Mouse (Mus musculus): Measurements from ENCODE around the gene Nploc4. TPM values are rescaled to one million over a fixed set of nuclear protein-coding genes. Genes with fewer than 3 reads are reported as not detected.
"Not testable (repeated sequence)": the region's sequence is repeated elsewhere in the genome, so short reads cannot be mapped to it uniquely, and the experiment has no call there.

The Nploc4 gene
- polyA plus RNA-seq, 1 experiment from 2014 or later = 49.6 TPM

DNA sequence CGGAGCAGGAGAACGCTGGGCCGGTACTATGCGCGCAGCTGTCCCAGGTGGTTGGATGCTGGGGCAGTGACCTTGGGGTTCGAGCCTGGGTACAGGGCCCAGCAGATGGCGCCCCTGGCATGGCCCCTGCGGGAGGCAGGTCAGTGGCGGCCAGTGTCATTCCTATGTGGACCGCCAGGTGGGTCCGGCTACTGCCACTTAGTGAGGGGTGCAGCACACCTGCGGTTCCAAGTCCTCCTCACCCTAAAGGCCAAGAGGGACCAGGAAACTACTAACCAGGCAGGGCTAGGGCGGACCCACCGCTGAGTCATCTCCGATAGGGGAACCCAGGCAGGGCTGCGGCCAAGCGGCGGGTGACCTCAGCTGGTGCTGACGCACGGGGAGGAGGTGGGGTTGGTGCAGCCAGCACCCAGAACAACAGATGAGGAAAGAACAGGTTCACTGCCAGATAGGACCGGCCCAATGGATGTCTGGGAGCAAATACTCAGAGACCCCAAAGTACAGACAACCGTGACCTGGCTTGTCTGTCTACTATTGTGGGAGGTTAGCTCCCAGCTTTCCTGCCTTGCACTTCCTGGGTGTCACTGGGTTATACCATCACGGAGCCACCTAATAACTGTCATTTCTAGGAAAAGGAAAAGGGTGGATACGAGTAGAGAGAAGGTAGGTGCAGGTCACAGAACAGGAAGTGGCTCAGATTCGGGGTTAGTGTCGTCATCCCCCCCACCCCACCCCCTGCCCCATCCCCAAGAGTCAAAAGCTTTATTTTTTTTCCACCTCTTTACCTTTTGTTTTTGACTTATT lies 83.8 kb downstream of the Nploc4 start:
- WGBS = 18% methylated on average over 26 of the region's 26 CpGs
- Histone ChIP-seq H3K9me3 (no peaks in the 10 kb centered on the region), H3K27me3 (ENCODE audit: insufficient read depth, poor library complexity, severe bottlenecking) (no peaks in the 10 kb centered on the region), H3K27ac (peak overlapping the region; percentile 87), H3K36me3 (no peaks in the 10 kb centered on the region), H3K4me1 (peaks cover 80% of the 10 kb centered on the region), H3K4me3 (peak overlapping the region; percentile 47)
- peak; percentile 93 for DNase-seq (ENCODE audit: low spot score)

DNA sequence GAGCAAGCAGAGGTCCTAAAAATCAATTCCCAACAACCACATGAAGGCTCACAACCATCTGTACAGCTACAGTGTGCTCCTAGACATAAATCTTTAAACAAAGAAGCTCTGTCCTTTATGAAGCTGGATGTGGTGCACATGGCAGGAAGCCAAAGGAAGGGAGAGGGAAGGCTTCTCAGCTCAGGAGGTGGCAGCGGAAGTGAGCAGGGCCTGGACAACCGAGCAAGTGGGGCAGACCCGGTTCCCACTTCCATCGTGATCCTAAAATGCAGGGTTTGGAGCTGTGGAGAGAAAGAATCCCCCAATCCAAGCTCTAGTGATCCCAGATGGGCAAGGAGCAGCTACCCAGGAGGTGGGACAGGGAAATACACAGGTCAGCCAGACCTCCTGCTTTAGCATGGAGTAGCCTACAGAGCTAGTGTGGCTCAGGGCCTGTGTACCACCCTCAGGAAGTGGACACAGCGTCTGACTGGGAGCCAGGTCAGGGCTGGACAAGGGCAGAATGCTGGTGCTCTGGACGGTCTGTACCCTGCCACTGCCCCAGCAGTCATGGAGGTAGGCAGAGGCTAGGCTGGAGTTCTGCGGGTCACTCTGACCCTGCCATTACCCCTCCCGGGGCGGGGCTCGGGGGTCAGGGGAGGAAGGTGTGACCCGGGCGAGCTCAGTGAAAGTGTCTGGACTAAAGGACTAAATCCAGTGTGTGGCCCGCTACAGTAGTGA lies 84.8 kb downstream of the Nploc4 start:
- WGBS = 57% methylated on average over 13 of the region's 13 CpGs
- H3K9me3 ChIP-seq = no peaks in the 10 kb centered on the region
- H3K27me3 ChIP-seq (ENCODE audit: insufficient read depth, poor library complexity, severe bottlenecking) = no peaks in the 10 kb centered on the region
- DNase-seq (ENCODE audit: low spot score) = peak; percentile 79
- peak overlapping the region; percentile 87 for H3K27ac ChIP-seq
- peaks cover 70% of the 10 kb centered on the region for H3K4me1 ChIP-seq
- no peak overlapping the region for H3K4me3 ChIP-seq
- H3K36me3 ChIP-seq = no peaks in the 10 kb centered on the region

DNA sequence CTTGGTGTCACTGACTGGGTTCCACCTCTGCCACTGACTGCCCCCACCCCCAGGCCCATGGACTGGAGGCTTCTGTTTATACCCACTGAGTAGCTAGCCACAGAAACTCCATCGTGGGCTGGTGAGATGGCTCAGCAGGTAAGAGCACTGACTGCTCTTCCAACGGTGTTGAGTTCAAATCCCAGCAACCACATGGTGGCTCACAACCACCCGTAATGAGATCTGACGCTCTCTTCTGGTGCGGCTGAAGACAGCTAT lies 85.5 kb downstream of the Nploc4 start:
- peak; percentile 72 for DNase-seq (ENCODE audit: low spot score)
- 92% methylated on average over 5 of the region's 5 CpGs for WGBS
- not testable (repeated sequence) for H3K4me3 ChIP-seq; H3K36me3 ChIP-seq; H3K9me3 ChIP-seq; H3K27me3 ChIP-seq (ENCODE audit: insufficient read depth, poor library complexity, severe bottlenecking)
- H3K27ac ChIP-seq = peak overlapping the region; percentile 100
- peaks cover 65% of the 10 kb centered on the region for H3K4me1 ChIP-seq

DNA sequence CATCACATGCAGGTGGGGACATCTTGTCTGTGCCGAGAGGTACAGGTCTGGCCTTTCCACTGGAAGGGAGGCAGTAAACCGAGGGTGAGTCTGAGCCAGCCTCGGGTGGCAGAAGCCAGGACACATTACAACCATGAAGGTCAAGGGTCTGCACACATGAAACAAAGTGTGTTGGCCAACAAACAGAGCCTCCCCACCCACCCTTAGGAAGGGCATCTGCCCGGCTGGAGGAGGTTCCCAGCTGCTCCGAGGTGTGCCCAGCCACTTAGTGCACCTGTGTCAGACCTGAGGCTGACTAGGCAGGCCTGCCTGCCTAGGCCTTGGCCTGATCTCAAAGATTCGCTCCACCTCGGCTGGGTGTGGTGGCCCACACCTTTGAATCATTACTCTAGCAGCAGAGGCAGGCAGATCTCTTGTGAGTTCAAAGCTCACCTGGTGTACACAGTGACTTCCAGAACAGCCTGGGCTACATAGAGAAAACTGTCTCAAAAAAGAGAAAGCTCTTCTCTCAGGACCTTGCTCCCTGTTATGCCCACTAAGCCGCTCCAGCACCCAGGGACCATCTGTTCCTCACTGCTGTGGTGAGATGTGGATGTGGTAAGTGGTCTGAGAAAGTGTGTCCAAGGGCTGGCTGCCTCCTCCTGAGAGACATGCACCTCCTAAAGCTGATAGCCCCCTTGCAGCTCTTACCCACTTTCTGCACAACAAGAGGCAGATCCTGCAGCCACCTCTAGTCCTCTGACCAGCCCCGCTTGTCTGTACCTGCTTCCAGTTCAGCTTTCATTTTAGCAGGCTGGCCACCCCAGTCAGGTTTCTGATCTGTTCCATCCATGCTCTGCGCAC lies 86.0 kb downstream of the Nploc4 start:
- H3K27ac ChIP-seq = peak overlapping the region; percentile 100
- 83% methylated on average over 10 of the region's 10 CpGs for WGBS
- H3K4me3 ChIP-seq = peak overlapping the region; percentile 95
- peak; percentile 74 for DNase-seq (ENCODE audit: low spot score)
- H3K27me3 ChIP-seq (ENCODE audit: insufficient read depth, poor library complexity, severe bottlenecking) = no peaks in the 10 kb centered on the region
- peaks cover 64% of the 10 kb centered on the region for H3K4me1 ChIP-seq
- H3K36me3 ChIP-seq = peaks cover 7% of the 10 kb centered on the region
- no peaks in the 10 kb centered on the region for H3K9me3 ChIP-seq

DNA sequence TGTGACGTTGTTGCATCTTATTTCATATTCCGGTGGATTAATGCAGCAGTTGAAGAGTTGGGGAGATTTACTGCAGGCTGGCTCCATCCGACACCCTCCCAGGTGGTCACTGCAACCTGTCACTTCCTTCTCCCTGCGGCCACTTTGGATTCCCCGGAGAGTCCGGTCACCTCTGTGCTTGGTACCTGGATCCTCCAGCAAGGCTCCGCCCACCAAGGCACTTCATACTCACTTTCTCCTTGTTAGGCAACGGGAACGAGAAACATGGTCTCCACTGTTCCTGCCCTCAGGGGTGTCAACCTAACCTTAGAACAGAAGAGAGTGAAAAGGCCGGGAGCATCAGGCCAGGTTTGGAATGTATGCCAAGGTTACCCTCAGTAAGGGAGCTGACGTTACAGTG lies 86.8 kb downstream of the Nploc4 start:
- peak; percentile 83 for DNase-seq (ENCODE audit: low spot score)
- H3K9me3 ChIP-seq = no peaks in the 10 kb centered on the region
- peaks cover 59% of the 10 kb centered on the region for H3K4me1 ChIP-seq
- peaks cover 9% of the 10 kb centered on the region for H3K36me3 ChIP-seq
- H3K27me3 ChIP-seq (ENCODE audit: insufficient read depth, poor library complexity, severe bottlenecking) = no peaks in the 10 kb centered on the region
- peak overlapping the region; percentile 100 for H3K27ac ChIP-seq
- H3K4me3 ChIP-seq = peak overlapping the region; percentile 95
- WGBS = 14% methylated on average over 11 of the region's 11 CpGs

DNA sequence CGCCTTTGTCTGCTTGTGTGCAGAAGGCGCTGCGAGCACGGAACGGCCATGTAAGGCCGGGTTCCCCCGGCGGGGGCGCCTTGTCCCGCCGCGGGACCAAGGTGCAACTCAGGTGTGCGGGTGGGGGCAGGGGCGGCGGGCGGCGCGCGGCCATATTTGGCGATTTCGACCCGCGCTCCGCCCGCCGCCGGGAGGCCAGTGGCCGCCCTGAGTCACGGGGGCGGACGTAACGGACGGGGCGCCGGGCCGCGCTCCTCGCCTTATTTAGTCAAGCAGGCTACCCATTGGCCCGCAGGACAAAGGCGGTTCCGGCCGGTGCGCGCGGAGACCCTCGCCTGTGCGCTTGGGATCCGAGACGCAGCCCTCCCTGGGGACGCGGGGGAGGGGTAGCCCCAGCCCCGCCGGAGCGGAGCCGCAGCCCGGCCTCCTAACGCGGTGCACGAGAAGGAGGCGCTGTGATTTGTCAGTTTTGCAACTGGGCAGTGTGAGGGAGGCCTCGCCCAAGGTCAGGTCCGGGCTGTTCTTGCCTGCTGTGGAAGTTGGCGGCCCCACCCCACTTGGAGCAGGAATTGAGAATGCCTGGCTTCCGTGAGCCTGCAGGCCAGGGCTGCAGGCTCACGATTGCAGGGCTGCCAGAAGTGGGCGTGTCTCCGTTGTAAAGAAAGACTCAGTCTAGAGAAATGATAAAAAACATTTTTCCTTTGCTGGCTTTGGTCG lies 87.4 kb downstream of the Nploc4 start:
- peaks cover 53% of the 10 kb centered on the region for H3K4me1 ChIP-seq
- H3K27me3 ChIP-seq (ENCODE audit: insufficient read depth, poor library complexity, severe bottlenecking) = no peaks in the 10 kb centered on the region
- peak; percentile 98 for DNase-seq (ENCODE audit: low spot score)
- H3K4me3 ChIP-seq = peak overlapping the region; percentile 95
- H3K9me3 ChIP-seq = no peaks in the 10 kb centered on the region
- under 1% methylated on average over 67 of the region's 68 CpGs for WGBS
- H3K27ac ChIP-seq = peak overlapping the region; percentile 100
- H3K36me3 ChIP-seq = peaks cover 13% of the 10 kb centered on the region

DNA sequence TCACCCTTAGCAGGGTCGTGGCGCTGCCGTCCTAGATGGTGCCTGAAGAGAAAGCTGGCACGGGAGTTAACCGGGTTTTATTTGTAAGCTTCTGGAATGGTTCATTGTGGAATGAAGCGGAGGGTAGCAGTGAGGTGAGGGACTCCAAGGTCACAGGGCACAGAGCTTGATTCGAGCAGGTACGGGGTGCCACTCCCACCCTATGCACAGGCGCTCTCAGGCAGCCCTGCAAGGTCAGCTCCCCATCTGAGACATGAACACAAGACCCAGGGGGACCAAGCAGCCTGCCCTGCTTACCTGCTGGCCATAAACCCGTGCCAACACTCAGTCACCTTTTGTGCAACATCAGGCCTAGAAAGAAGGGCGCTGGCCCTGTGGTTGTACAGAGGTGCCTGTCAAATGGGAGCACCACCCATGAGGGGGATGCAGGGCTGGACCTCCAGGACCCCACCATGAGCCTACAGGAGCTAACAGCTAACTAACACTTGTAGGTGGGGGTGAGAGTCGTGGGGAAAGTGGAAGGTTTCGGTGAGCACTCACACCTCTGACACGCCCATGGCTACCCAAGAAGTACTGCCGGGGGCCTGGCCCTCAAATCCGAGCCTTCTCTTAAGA lies 88.0 kb downstream of the Nploc4 start:
- 2% methylated on average over 16 of the region's 16 CpGs for WGBS
- H3K27ac ChIP-seq = peak overlapping the region; percentile 100
- H3K27me3 ChIP-seq (ENCODE audit: insufficient read depth, poor library complexity, severe bottlenecking) = no peaks in the 10 kb centered on the region
- H3K9me3 ChIP-seq = no peaks in the 10 kb centered on the region
- peaks cover 16% of the 10 kb centered on the region for H3K36me3 ChIP-seq
- DNase-seq (ENCODE audit: low spot score) = peak; percentile 88
- peaks cover 46% of the 10 kb centered on the region for H3K4me1 ChIP-seq
- peak overlapping the region; percentile 95 for H3K4me3 ChIP-seq

DNA sequence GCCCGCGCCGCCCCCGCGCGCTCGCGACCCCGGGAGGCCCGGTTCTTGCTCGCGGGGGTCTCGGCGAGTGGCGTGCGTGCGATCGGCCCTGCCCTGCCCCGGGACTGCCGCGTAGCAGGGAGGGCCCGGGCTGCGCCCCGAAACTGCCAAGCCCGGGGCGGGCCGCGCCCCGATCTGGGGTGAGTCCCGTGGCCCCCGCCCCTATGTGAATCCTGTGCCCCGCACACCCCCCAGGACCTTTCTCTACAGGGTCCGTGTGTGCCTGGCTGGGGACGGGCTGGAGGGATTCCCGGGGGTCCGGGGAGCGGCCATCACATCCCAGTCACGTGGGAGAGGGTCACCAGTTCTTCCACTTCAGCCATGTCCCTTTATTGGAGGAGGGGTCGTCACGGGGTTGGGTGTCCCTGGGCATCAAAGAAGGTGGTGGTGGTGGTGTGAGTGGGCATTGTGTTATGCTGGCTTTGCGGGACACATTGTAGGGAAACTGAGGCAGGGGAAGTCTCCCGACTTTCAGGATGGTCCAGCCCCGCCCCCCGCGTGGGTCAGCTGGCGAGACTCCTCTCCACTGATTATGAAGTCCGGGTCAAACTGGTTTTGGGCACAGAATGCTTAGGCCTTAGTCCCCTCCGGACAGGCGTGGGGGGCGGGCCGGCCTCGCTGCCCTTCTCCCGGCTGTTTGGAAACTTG lies 88.7 kb downstream of the Nploc4 start:
- Histone ChIP-seq H3K4me3 (peak overlapping the region; percentile 95), H3K4me1 (peaks cover 42% of the 10 kb centered on the region), H3K27me3 (ENCODE audit: insufficient read depth, poor library complexity, severe bottlenecking) (no peaks in the 10 kb centered on the region), H3K27ac (peak overlapping the region; percentile 100), H3K9me3 (no peaks in the 10 kb centered on the region), H3K36me3 (peaks cover 16% of the 10 kb centered on the region)
- WGBS = 3% methylated on average over 42 of the region's 53 CpGs
- DNase-seq (ENCODE audit: low spot score) = peak; percentile 92

DNA sequence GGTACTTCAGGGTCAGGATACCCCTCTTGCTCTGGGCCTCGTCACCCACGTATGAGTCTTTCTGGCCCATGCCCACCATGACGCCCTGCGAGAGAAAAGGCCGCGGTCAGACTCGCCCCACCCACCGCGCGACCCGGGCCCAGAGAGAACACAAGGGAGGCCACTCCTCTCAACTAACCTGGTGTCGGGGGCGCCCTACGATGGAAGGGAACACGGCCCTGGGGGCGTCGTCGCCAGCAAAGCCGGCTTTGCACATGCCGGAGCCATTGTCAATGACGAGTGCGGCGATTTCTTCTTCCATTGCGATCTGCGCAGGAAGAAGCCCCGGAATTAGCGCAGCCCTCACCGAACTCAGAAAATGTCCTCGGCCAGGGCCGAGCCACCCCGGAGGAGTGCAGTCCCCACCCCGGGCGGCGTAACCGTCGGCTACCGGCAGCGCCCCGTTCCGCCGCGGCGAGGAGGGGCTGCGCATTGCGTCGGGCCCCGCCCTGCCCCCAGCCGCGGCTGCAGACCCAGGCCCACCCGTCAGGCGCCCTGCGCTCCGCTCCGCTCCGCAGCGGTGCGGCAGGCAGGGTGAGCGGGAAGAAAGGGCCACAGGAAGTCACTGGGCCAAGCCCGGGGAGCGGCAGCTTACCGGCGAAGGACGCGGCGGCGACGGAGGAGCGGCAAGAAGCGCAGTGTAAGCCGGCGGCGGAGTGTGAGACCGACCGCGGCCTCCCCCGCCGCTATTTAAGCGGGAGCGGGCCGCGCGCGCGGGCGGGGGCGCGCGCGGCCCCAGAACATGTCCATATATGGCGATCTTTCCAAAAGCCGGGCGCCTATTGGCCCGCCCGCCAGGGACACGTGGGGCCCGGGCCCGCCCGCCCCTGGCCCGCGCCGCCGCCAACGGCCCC lies 89.5 kb downstream of the Nploc4 start, which contains the start of gene Actg1:
Gene Actg1, minus strand, starts transcription at position 752 of the 893 bp plus-strand sequence.
- DNase-seq (ENCODE audit: low spot score) = peak; percentile 91
- peaks cover 34% of the 10 kb centered on the region for H3K4me1 ChIP-seq
- H3K27me3 ChIP-seq (ENCODE audit: insufficient read depth, poor library complexity, severe bottlenecking) = no peaks in the 10 kb centered on the region
- 2% methylated on average over 103 of the region's 103 CpGs for WGBS
- peak within 1 kb of the TSS; percentile 95 for H3K4me3 ChIP-seq
- H3K9me3 ChIP-seq = no peaks in the 10 kb centered on the region
- H3K27ac ChIP-seq = peak within 1 kb of the TSS; percentile 100
- H3K36me3 ChIP-seq = peaks cover 16% of the 10 kb centered on the region

DNA sequence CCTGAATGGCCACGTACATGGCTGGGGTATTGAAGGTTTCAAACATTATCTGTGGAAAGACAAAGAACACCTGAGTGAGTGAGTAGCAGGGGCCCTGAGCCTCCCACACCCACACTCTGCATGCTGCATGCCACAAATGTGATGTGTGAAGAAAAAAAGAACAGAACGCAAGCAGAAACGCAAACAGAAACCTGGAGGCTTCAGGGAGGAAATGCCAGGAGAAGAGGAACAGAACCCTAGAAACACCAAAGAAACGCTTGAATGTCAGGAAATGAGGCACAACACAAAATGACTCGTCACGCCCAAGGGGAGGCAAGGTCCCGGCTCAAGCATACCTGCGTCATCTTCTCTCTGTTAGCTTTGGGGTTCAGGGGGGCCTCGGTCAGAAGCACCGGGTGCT lies 90.2 kb downstream of the Nploc4 start:
- WGBS = 11% methylated on average over 10 of the region's 10 CpGs
- DNase-seq (ENCODE audit: low spot score) = peak; percentile 78
- Histone ChIP-seq H3K36me3 (peaks cover 16% of the 10 kb centered on the region), H3K27me3 (ENCODE audit: insufficient read depth, poor library complexity, severe bottlenecking) (no peaks in the 10 kb centered on the region), H3K27ac (peak overlapping the region; percentile 100), H3K9me3 (no peaks in the 10 kb centered on the region), H3K4me1 (peaks cover 28% of the 10 kb centered on the region), H3K4me3 (peak overlapping the region; percentile 95)

Measured in heart, embryonic 10.5 days (tissue).